In genomic region chr11:30258739-30259350, GRCm38 (mm10) we compare ENCODE assay signal across 22 mouse cellular contexts. TPM values are rescaled to one million over a fixed set of nuclear protein-coding genes. Genes with fewer than 3 reads are reported as not detected.
A peak's percentile ranks its signal among the peaks of the same experiment; 100 is the strongest.
DNase-seq lines count a peak whose midpoint lies in the region; ATAC-seq lines count a peak whose summit lies in the region.
"Had no signal": no experiment of that assay in that cellular context is flagged by ENCODE, and none has a peak within 500 bp of the region (broad histone marks: within the 10 kb centered on the region; RNA-seq: fewer than 3 reads in every experiment).

No protein-coding gene starts in this region.

- peak overlapping the region; percentile 53 for H3K4me2 ChIP-seq in heart, embryonic 14.5 days (ENCODE audit: low read length)
- no peak overlapping the region for H3K4me2 ChIP-seq in hindbrain, embryonic 14.5 days (replicated peaks)
- H3K4me2 ChIP-seq: embryonic facial prominence, embryonic 15.5 days; hindbrain, embryonic 15.5 days; intestine, embryonic 15.5 days had no signal

- no peaks in the 10 kb centered on the region for H3K27me3 ChIP-seq in heart, embryonic 14.5 days (ENCODE audit: control insufficient read depth, insufficient read depth, low read length)
- H3K27me3 ChIP-seq in hindbrain, embryonic 14.5 days (ENCODE audit: control insufficient read depth, insufficient read depth, low read length): no peaks in the 10 kb centered on the region
- H3K27me3 ChIP-seq: embryonic facial prominence, embryonic 15.5 days; hindbrain, embryonic 15.5 days; intestine, embryonic 15.5 days had no signal

- H3K4me3 ChIP-seq in brown adipose tissue, adult 24 weeks (ENCODE audit: insufficient read depth, low read depth, low read length): no peak overlapping the region
- no peak overlapping the region for H3K4me3 ChIP-seq in heart, embryonic 14.5 days (ENCODE audit: control insufficient read depth in 1 of 2, insufficient read depth in 1 of 2, low read depth in 1 of 2, low read length in 2 of 2)
- H3K4me3 ChIP-seq in hindbrain, embryonic 14.5 days (replicated peaks; ENCODE audit: low read length): no peak overlapping the region
- H3K4me3 ChIP-seq: embryonic facial prominence, embryonic 15.5 days; forebrain, embryonic 10.5 days; hindbrain, embryonic 15.5 days; intestine, embryonic 15.5 days; limb, embryonic 10.5 days; megakaryocyte, embryonic 14.5 days; myocyte had no signal

- 57% methylated on average over 6 of the region's 6 CpGs for WGBS in heart, embryonic 14.5 days
- 85% methylated on average over 6 of the region's 6 CpGs for WGBS in hindbrain, embryonic 14.5 days

- ATAC-seq in heart, embryonic 14.5 days (ENCODE audit: insufficient number of reproducible peaks, insufficient read depth, low FRiP score, low read depth): no peak
- no peak for ATAC-seq in hindbrain, embryonic 14.5 days (ENCODE audit: low FRiP score)
- no peak for ATAC-seq in erythroid progenitor cell, adult 5-6 weeks (replicated peaks; ENCODE audit: low FRiP score, poor library complexity, severe bottlenecking)
- ATAC-seq: intestine, embryonic 15.5 days; liver, postnatal 0 days had no signal

- H3K27ac ChIP-seq in brown adipose tissue, adult 24 weeks (replicated peaks; ENCODE audit: low read depth, low read length): peak overlapping the region; percentile 88
- H3K27ac ChIP-seq in heart, embryonic 14.5 days (replicated peaks in 1 of 2; ENCODE audit: control insufficient read depth in 1 of 2, insufficient read depth in 1 of 2, low read depth in 2 of 2, low read length in 2 of 2): peak overlapping the region; percentile 25 to 96; a peak in 3 of 4 replicates
- H3K27ac ChIP-seq in hindbrain, embryonic 14.5 days: no peak overlapping the region
- H3K27ac ChIP-seq: embryonic facial prominence, embryonic 15.5 days; forebrain, embryonic 10.5 days; intestine, embryonic 15.5 days; limb, embryonic 10.5 days had no signal

- intact Hi-C loops in heart, postnatal 25 days (cut with DNase I): no loop called here

- no peak overlapping the region for H3K9ac ChIP-seq in heart, embryonic 14.5 days (ENCODE audit: low read length)
- H3K9ac ChIP-seq in hindbrain, embryonic 14.5 days: no peak overlapping the region
- H3K9ac ChIP-seq: embryonic facial prominence, embryonic 15.5 days; hindbrain, embryonic 15.5 days; intestine, embryonic 15.5 days; liver, postnatal 0 days had no signal

- H3K36me3 ChIP-seq in heart, embryonic 14.5 days (ENCODE audit: control insufficient read depth, insufficient read depth, low read length): 0 out of 2 replicates have a peak, but pooled peaks cover 6% of the 10 kb centered on the region
- H3K36me3 ChIP-seq in hindbrain, embryonic 14.5 days (replicated peaks; ENCODE audit: control insufficient read depth, insufficient read depth): no peaks in the 10 kb centered on the region
- H3K36me3 ChIP-seq: embryonic facial prominence, embryonic 15.5 days; forebrain, embryonic 10.5 days; hindbrain, embryonic 15.5 days; intestine, embryonic 15.5 days; limb, embryonic 10.5 days had no signal

- peaks cover 35% of the 10 kb centered on the region for H3K4me1 ChIP-seq in brown adipose tissue, adult 24 weeks (ENCODE audit: control insufficient read depth, insufficient read depth, insufficient read length, low read length)
- H3K4me1 ChIP-seq in heart, embryonic 14.5 days (ENCODE audit: control insufficient read depth in 2 of 2, insufficient read depth in 2 of 2, low read length in 2 of 2): peaks cover 13 to 54% of the 10 kb centered on the region in 2 experiments
- peaks cover 14% of the 10 kb centered on the region; the same call in 1 of the 2 replicates for H3K4me1 ChIP-seq in hindbrain, embryonic 14.5 days (replicated peaks; ENCODE audit: control insufficient read depth, insufficient read depth, low read length)
- H3K4me1 ChIP-seq: forebrain, embryonic 10.5 days; limb, embryonic 10.5 days; megakaryocyte, embryonic 14.5 days had no signal

- no peaks in the 10 kb centered on the region for H3K9me3 ChIP-seq in heart, embryonic 14.5 days (ENCODE audit: control insufficient read depth, low read length)
- no peaks in the 10 kb centered on the region for H3K9me3 ChIP-seq in hindbrain, embryonic 14.5 days (ENCODE audit: control insufficient read depth, low read length)
- H3K9me3 ChIP-seq: embryonic facial prominence, embryonic 15.5 days; forebrain, embryonic 10.5 days; hindbrain, embryonic 15.5 days; intestine, embryonic 15.5 days; limb, embryonic 10.5 days had no signal

- DNase-seq in heart, adult 9 months (ENCODE audit: low spot score in 2 of 2): peak; percentile 63 to 71
- DNase-seq in heart, postnatal 25 days (ENCODE audit: low spot score): no peak
- no peak for DNase-seq in cerebellum, adult 9-10 months
- no peak for DNase-seq in hindbrain, embryonic 14.5 days (ENCODE audit: low spot score)
- DNase-seq: adrenal gland, postnatal 25 days; cerebellum, adult 11-12 months; cerebellum, postnatal 36 days; kidney, postnatal 4 days; liver, postnatal 0 days; midbrain, embryonic 14.5 days; right cerebral cortex, postnatal 14 days; thymus, adult 2 months had no signal

RNA-seq across cellular contexts. Expression of gene Sptbn1, which starts 9.1 kb away (rescaled TPM):
- 100 to 1,000 TPM; 487 to 529 TPM for total RNA-seq in heart, postnatal 25 days (2021)
- 199 and 225 TPM in 2 replicates for polyA plus RNA-seq in brown adipose tissue, adult 24 weeks (2012; ENCODE audit: insufficient read depth, insufficient read length, missing spikeins)
- 209 and 215 TPM in 2 replicates for polyA plus RNA-seq in heart, embryonic 14.5 days (2014; fragmentation: Nextera tagmentation; extraction: Ambion mirVana)
- polyA plus RNA-seq in hindbrain, embryonic 14.5 days (2014; fragmentation: Nextera tagmentation; extraction: Ambion mirVana): 209 and 221 TPM in 2 replicates
- total RNA-seq in erythroid progenitor cell, adult 5-6 weeks (2015; ENCODE audit: low replicate concordance): 16.6 and 23.5 TPM in 2 replicates
- total RNA-seq in erythroid progenitor cell, adult 5-6 weeks (2017; ENCODE audit: low replicate concordance): 13.2 and 14.6 TPM in 2 replicates

Comparison
In these comparisons a context has a peak if more than half of its experiments do, and no peak if none do; other contexts are left out.
1. DNase-seq: peak in heart, adult 9 months (2 of 2); none in heart, postnatal 25 days (single experiment), cerebellum, adult 9-10 months (single experiment) and hindbrain, embryonic 14.5 days (single experiment).